In genomic region chr7:111616231-111616937, GRCm38 (mm10) we compare ENCODE assay signal across 8 mouse cellular contexts.
DNase-seq lines count a peak whose midpoint lies in the region; ATAC-seq and TF ChIP-seq lines count a peak whose summit lies in the region.

No protein-coding gene starts in this region.

- H3K9me3 ChIP-seq in limb, embryonic 12.5 days, result no peaks in the 10 kb centered on the region

- H3K4me2 ChIP-seq in limb, embryonic 12.5 days, result 0 out of 2 replicates have a peak overlapping the region, but pooled peaks have one; percentile 15

- no peak for TF ChIP-seq EP300 in heart, adult 2 months (IDR thresholded peaks at IDR 0.05; ENCODE audit: insufficient read depth, low read depth, low read length)

- no peaks in the 10 kb centered on the region for H3K27me3 ChIP-seq in heart, adult 2 months (ENCODE audit: control insufficient read depth, insufficient read depth, low read length)
- H3K27me3 ChIP-seq in limb, embryonic 12.5 days, result no peaks in the 10 kb centered on the region

- 0 out of 2 replicates have a peak, but pooled peaks have one; percentile 15 for ATAC-seq in limb, embryonic 12.5 days (ENCODE audit: insufficient number of reproducible peaks, insufficient read depth, low FRiP score, low TSS enrichment, low read depth)

- peak; percentile 30 to 31 for DNase-seq in heart, adult 2 months
- no peak for DNase-seq in heart, postnatal 36 days
- peak; percentile 32 to 42 for DNase-seq in urinary bladder, adult 18-20 months (ENCODE audit: low spot score in 2 of 2)
- no peak for DNase-seq in urinary bladder, postnatal 10 days (ENCODE audit: low spot score)
- DNase-seq in urinary bladder, postnatal 36 days (ENCODE audit: low spot score in 2 of 2), result peak; percentile 15 to 64
- DNase-seq in right cerebral cortex, postnatal 25 days, result no peak
- DNase-seq in layer of hippocampus, postnatal 36 days, result no peak

- no peak overlapping the region for H3K27ac ChIP-seq in heart, adult 2 months
- peak overlapping the region; percentile 41; the same call in 1 of the 2 replicates for H3K27ac ChIP-seq in limb, embryonic 12.5 days

- no peak overlapping the region for H3K9ac ChIP-seq in heart, adult 2 months (ENCODE audit: low read depth, low read length)
- no peak overlapping the region for H3K9ac ChIP-seq in limb, embryonic 12.5 days (replicated peaks)

- no peaks in the 10 kb centered on the region for H3K4me1 ChIP-seq in heart, adult 2 months (ENCODE audit: control insufficient read depth, insufficient read depth, low read length)
- H3K4me1 ChIP-seq in limb, embryonic 12.5 days (replicated peaks), result peaks cover 12% of the 10 kb centered on the region

- TF ChIP-seq CTCF in heart, adult 2 months (IDR thresholded peaks at IDR 0.05), result no peak

- TF ChIP-seq POLR2A in heart, adult 2 months (IDR thresholded peaks at IDR 0.05; ENCODE audit: insufficient read depth, low read depth, low read length), result no peak

- no peak overlapping the region for H3K4me3 ChIP-seq in heart, adult 2 months
- H3K4me3 ChIP-seq in limb, embryonic 12.5 days (replicated peaks), result no peak overlapping the region

- no peaks in the 10 kb centered on the region for H3K79me2 ChIP-seq in heart, adult 2 months (replicated peaks; ENCODE audit: control insufficient read depth, insufficient read depth, low read length)

- H3K36me3 ChIP-seq in heart, adult 2 months (ENCODE audit: control insufficient read depth, insufficient read depth, low read length), result no peaks in the 10 kb centered on the region
- H3K36me3 ChIP-seq in limb, embryonic 12.5 days, result no peaks in the 10 kb centered on the region

- intact Hi-C loops in heart, adult 2 months (cut with DNase I), result no loop called here
- intact Hi-C loops in heart, postnatal 36 days (cut with DNase I), result no loop called here

- WGBS in heart, adult 2 months, result 79% methylated on average over 16 of the region's 16 CpGs
- 63% methylated on average over 16 of the region's 16 CpGs for WGBS in limb, embryonic 12.5 days

Comparison
In these comparisons a context has a peak if more than half of its experiments do, and no peak if none do; other contexts are left out.
1. DNase-seq: peak in heart, adult 2 months (2 of 2), urinary bladder, adult 18-20 months (2 of 2) and urinary bladder, postnatal 36 days (2 of 2); none in heart, postnatal 36 days (0 of 2), urinary bladder, postnatal 10 days (single experiment), right cerebral cortex, postnatal 25 days (single experiment) and layer of hippocampus, postnatal 36 days (0 of 2).